Mouse (Mus musculus): Measurements from ENCODE around the gene Tuba4a. TPM values are rescaled to one million over a fixed set of nuclear protein-coding genes. Genes with fewer than 3 reads are reported as not detected.

The Tuba4a gene
- polyA plus RNA-seq, 1 experiment = 31.2 TPM

DNA sequence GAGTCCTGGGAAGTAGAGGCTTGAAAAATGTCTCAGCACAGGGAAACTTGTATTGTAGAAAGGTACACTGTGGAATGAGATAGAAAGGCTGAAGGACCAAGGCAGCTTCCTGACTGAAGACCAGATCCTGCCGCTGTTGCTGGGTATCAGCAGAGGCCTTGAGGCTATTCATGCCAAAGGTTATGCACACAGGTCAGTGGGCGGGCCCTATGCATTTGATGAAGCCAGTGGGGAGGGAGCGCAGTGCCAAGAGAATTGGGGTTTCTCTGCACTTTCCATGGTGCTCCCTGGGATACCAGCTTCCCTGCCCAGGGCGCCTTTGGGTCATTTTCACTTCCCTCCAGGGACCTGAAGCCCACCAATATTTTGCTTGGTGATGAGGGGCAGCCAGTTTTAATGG lies 7.1 kb downstream of the Tuba4a start:
- DNase-seq (ENCODE audit: low read depth) = no peak

DNA sequence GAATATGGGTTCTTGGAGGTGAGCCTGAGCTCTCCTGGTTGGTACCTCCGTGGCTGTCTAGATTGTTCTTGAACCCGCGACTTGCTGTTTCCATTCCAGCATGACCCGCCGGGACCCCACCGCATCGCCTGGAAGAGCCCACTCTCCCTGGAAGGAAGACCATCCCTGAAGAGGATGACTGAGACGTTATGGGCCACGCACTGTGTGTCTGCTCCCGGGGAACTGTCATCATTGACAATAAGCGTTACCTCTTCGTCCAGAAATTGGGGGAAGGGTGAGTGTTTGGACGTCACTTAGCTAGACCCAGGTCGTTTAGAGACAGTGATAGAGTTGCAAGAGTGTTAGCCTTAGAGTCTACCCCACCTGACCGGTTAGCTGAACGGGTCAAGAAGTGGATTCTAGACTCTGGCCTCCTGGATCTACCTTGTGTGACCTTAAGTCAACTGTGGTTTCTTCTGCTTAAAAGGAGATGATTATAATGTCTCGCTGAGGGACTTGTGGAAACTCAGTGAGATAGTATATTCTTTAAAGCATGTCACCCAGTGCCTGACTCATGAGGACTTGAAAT lies 8.4 kb downstream of the Tuba4a start:
- no peak for DNase-seq (ENCODE audit: low read depth)

DNA sequence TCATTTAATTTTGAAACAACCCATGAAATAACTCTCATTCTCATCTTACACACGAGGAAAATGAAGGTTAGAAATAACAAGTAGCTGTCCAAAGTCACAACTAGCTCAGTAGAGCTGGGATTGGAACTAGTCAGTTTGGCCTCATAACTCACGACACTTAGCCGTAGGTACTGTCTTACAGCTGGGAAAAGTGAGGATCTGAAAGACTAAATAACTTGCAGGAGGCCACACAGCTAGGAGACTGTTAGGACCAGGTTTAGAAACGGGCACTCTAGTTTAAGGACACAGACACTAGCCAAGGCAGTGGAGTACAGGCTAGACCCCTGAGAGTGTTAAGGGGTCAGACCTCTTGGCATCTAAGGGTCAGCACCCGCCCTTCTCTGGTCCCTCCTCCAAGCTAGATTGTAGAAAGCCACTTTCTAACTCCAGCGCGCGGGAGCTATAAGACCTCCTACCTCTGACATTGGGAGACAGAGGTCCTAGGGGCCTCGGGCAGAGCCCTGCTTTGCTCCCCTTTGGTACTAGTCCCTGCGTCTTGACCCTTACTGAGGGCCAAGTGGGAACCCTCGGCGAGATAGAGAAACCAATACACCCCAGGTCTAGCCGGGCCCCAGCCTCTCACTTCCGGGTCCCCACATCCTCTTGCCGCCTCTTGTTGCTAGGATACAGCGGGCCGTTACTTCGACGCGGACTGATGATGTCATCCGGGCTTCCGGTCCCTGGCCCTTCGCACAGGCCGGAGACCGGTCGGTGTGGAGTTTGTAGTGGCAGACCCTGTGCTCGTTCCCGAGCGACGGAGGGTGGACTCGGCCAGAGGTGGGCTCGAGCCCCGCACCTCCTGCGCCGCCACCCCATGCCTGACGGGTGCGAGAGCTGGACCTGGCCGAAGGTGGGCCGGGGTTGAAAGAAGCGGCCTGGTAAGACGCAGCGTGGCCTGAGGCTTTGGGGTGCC lies 9.3 kb downstream of the Tuba4a start, which contains the start of the genes Glb1l and Stk16:
Gene Glb1l, minus strand, starts transcription at position 678 of the 952 bp plus-strand sequence.
Gene Stk16, plus strand, starts transcription at position 703 of the 952 bp plus-strand sequence.
- no peak for DNase-seq (ENCODE audit: low read depth)

DNA sequence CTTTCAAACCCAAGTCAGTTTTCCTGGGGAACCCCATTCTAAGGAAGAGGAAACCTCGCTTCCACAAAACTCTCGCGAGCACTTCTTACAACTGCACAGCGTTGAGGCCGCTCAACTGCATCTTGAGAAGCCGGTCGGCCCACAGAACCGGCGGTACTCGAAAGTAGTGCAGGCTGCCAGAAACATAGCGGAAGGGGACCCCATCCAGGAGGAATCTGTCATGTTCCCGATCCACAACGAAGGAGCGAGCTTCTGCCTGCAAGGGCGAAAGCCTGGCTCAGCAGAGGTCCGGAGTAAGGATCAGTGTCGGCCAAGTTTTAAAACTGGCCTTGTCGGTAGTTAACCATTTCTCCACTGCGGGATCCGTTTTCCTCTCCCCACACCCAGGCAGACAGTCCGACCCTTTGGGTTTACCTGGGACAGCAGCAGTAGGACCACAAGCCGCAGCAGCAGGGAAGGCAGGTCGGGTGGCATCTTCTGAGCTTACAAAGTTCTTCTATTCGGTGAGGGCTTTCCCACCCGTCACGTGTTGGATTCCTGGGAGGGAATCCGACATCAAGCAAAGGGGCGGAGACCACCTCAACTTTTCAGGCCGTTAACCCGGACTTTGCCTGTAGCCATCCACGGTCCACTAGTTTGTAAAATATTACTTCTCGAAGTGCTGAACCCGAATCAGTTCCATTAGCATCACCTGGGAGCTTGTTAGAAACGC lies 10.5 kb downstream of the Tuba4a start:
- no peak for DNase-seq (ENCODE audit: low read depth)

DNA sequence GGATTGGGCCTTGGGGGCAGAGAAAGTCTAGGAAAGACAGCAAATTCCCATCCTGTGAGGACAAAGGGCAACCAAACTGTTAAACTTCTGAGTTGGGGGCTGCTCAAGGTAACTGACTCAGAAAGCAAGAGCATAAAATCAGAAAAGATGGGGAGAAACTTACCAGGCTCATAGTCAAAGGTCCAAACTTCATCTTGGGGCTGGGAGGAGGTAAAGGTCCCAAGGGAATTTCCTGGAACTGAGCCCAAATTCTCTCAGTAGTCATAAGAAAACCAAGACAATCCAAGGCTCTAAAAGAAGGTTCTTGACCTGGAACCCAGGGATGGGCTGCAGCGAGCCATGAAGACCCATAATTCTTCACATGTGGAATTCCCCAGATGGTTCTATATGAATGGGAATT lies 18.4 kb downstream of the Tuba4a start:
- no peak for DNase-seq (ENCODE audit: low read depth)

DNA sequence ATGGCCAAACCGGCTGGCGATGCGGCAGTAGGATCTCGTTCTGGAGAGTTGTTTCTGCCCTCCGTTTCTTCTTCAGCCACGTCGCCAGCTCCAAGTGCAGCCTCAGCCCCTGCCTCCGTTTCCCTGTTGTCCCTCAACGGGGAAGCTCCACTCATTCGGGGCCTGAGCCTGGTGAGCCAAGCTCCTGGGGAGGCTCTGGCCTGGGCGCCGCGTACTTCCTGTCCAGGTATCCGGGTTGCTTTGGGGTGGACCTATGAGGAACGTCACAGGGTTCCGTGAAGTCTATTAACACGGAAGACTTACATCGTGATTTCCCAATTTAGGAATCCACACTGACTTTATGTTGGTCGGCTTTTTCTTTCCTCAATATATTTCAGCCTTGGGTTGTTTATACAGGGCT lies 27.2 kb downstream of the Tuba4a start:
- no peak for DNase-seq (ENCODE audit: low read depth)

DNA sequence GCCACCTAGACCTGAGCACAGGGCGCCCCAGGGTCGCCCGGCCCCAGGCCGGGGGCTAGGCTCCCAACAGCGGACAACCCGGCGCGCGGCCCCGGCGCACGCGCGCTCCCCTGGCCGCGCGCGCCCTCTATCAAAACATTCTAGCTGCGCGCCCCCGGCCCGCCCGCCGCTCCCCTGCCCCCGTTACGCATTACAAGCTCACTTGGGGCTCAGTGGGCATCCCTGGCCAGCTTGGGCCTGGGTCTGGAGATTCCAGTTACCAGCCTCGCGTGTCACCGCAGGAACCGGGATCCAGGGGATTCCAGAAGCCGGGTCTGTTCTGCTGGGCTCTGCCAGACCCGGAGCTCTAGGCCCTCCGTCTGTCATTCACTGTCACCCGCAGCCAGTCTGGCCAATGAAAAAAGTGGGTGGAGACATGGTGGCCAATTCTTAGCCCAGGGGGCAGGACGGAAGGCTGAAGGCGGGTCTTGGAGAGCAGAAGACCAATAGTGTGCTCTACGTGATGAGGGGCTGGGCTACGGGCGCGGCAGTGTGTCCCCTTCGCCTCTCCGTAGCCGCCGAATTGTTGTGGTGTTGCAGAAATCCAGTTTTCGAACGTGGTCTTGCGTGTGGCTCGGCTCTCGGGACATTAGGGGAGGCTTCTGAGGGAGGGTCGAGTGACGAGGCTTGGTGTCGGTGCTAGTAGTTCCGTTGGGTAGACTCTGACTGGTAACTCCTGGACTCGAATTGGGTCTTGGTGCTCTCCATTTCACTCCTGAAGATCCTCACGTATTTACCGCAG lies 27.9 kb downstream of the Tuba4a start, which contains the start of the genes Ankzf1 and Atg9a:
Gene Ankzf1, plus strand, starts transcription at position 530 of the 781 bp plus-strand sequence.
Gene Atg9a, minus strand, starts transcription at position 575 of the 781 bp plus-strand sequence.
- peak; percentile 92 for DNase-seq (ENCODE audit: low read depth)

DNA sequence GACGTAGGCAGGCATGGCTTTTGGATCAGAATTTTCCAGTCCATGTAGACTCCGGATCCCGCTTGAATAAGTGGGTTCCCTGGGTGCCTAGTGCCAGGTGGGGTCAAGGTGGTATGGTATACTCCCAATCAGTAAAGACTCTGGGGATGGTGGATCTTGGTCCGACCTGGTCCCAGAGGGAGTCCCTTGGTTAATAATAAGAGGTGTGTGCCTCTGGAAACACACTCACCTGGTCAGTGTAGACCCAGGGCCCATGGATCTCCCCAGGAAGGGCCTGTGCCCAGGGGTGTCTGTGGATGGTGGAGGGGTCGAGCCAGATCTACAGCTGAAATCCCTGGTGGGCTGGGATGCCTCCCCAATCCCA lies 28.4 kb downstream of the Tuba4a start:
- DNase-seq (ENCODE audit: low read depth) = no peak

DNA sequence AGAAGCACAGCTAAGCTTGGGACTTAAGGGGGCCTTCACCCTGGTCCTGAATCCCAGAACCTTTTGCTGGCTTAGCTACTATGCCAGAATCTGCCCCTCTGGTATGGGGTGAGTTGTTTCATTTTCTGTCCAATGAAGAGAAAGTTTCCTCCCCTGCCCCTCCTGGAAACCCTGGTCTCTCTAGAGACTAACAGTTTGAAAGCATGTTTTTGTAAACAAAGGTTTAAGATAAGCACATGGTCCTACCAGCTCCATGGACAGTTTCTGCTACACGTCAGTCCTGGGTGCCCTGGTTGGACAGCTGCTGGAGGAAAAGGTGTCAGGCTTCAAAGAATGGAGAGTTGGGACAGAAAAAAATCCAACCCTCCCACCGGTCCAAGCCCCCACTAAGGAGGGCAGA lies 29.1 kb downstream of the Tuba4a start:
- no peak for DNase-seq (ENCODE audit: low read depth)

DNA sequence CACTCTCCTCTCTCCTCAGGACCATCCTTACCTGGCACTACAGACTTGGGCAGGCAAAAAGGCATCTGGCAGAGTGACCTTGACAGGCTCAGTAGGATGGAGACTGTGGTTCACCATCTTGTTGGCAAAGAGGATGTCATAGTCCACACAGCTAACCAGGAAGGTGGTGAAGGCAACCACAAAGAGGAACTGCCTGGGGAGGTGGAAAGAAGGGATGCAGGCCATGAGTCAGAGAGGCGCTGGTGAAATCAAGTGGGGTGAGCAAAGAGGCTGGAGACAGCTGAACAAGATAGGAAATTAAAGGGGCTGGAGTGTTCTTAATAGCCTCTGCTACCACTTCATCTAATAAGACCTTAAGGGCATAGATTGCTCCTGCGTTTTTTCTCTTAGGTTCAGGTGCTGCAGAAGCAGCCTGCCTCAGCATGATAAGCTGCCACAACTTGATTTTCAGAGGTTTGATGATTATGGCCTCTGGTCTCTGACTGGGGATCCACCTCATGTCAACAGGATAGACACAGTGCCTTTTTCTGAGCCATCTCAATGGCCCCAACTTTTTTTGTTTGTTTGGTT lies 31.7 kb downstream of the Tuba4a start:
- no peak for DNase-seq (ENCODE audit: low read depth)

DNA sequence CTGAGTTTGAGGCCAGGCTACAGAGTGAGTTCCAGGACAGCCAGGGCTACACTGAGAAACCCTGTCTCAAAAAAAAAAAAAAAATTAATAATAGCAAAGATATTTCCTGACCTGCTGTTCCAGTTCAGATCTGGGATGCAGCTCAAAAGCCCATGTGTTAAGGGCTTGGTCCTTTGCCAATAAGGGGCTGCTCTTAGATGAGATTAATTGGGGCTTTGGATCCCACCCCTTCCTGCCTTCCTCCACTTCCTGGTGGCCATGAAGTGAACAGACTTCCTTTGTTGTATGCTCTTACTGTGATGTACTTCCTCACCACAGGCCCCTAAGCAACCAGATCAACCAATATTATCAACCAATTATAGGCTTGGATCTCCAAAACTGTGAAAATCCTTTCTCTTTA lies 32.5 kb downstream of the Tuba4a start:
- no peak for DNase-seq (ENCODE audit: low read depth)

DNA sequence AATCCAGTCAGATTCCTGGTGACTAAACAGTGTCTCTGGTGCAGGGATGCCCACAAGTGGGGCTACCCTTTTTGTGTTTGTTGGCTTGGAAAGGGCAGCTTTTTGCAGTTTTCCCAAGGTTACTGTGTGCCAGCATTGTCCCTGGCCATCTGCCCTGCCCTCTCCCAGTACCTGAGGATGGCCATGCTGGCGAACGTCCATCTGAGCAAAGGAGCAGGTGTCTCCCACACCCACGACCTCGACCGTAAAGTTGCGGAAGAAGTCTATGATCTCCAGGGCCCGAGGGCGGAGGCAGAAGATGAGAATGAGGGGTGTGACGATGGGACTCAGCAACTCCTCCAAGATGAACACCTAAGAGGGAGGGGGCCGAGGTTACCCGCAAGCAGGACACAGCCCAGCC lies 34.2 kb downstream of the Tuba4a start:
- DNase-seq (ENCODE audit: low read depth) = no peak

DNA sequence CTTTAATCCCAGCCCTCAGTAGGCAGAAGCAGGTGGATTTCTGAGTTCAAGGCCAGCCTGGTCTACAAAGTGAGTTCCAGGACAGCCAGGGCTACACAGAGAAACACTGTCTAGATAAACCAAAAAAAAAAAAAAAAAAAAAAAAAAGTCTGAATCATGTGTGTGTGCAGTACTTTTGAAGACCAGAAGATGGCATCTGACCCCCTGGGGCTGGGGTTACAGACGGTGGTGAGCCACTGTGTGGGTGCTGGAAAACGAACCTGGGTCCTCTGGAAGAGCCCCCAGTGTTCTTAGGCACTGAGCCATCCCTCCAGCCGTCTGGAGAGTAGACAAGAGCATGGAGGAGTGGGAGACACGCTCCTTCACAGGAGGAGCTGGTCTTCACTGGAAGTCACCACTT lies 37.5 kb downstream of the Tuba4a start:
- DNase-seq (ENCODE audit: low read depth) = no peak

DNA sequence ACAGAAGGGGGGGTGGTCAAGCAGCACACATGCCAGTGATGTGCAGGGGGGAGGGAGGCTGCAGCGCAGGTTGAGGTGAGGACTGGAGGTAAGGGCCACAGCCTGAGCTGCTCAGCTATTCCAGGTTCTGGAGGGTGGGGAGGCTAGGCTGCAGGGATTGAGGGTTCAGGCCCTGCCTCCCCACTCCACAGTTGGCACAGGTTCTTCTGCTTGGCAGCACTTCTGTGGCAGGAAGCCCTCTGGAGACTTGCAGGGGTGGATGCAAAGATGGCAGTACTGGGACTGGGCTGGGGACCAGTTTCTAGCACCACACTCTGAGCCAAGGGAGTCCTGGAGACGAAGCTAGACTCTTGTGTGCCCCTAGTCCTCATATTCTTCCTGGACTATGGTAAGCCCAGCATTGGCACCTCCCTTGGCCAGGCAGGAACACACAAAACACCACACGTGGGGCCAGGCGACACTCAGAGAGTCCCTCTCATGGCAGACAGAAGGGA lies 38.2 kb downstream of the Tuba4a start:
- DNase-seq (ENCODE audit: low read depth) = no peak

DNA sequence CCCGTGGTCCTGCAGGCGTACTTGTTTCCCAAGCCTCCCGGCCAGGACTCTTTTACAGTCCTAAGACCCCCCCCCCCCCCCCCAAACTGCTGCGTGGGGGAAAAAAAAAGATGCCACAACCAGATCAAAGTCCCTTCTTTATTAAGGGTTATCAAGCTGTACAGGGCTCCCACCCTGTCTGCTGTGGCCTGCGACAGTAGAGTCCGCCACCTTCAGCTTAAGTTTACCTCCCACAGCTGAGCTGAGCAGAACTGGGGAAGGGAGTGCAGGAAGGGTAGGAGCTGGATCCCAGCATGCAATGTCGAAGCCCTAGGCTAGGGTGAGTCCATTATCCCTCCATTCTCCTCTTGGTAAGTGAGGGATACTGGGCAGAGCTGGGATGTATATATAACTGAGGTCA lies 38.9 kb downstream of the Tuba4a start:
- DNase-seq (ENCODE audit: low read depth) = no peak

DNA sequence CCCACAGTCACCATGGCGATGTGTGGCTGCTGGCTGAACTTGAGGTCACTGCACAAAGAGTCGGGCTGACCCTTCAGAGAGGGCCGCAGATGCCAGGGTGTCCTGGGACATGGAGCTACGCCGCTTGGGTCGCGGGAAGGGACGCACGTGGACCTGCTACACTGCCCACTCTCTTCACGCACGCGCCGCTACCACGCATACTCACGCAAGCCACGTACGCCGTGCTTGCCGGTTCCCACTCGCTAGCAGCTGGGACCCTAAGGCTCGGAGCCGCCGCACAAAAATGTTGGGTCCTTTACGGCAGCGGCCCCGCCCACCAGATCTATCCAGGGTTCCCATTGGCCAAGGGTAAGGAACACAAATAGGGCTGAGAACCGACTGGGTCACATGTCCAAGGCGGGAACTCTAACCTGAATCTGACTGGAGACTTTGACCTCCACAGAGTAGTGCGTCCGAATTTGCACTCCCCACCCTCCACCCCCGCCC lies 39.5 kb downstream of the Tuba4a start, which contains the start of gene Abcb6:
Gene Abcb6, minus strand, starts transcription at position 288 of the 486 bp plus-strand sequence.
- peak; percentile 38 for DNase-seq (ENCODE audit: low read depth)

DNA sequence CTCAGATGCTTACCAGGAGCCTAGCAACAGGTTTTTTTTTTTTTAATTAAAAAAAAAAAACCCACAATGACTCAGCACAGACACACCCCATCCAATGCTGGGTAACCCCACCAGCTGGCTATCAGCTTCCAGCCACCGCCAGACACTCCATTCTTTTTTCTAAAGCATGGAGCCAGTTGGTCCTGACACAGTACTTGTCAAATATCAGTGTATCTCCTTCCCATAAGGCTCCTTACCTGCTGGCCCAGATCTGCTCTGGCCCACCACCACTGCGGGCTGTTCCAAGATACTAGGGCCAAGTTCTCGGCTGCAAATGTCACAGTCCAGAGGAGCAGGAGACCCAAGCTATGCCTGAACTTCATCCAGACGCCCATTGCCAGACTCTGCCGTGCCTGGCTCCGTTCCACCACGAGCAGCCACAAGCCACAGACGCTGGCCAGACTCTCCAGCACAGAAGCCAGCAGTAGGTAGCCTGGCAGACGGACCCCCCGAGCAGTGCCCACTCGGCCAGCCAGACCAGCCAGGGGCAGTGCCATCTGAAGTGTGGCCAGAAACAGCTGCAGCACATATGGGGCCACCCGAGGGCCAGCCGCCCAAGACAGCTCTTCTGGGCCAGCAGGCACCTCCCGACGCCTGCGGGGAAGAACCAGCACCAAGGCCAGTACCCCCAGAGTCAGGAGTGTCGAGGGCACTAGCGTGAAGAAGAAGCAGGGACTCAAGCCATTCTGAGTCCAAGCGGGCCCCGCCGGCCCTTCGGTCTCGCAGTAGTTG lies 40.1 kb downstream of the Tuba4a start:
- no peak for DNase-seq (ENCODE audit: low read depth)

DNA sequence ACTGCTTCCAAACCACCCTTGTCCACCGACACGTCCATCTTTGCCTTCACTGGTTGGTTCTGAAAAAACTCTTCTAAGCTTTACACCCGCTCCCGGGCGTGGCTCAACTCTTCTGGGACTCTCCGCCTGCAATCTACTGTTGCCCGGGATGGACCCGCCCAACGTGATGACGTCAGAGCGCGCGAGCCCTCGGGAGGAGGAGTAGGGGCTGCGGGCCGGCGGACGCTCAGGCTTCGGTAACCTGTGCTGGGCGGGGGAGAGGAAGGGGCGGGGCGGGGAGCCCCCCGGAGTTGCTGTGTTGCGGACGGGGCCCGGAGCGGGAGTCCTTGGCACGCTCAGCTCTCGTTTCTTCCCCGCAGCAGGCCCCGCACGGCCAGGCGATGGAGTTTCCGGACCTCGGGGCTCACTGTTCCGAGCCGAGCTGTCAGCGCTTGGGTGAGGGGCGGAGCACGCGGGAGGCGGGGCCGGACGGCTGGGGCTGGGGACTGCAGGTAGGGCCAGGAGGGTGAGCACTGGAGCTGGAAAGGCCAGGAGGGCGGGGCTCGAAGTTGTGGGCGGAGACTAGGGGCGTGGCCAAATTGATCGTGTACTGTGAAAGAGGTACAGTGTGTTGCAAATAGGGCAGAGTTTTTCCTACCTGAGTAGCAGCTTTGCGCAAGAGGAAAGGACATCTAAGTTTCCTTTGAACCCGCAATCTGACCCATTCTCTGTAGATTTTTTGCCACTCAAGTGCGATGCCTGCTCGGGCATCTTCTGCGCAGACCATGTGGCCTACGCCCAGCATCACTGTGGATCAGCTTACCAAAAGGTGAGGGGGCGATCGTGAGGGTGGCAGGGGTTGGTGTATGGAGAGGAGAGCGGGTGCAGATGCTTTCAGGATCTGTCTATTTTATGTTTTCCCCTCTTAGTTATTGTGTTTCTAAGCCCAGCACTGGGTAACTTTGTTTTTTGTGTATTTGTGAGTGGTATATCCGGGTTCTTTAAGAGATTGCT lies 50.9 kb downstream of the Tuba4a start, which contains the start of gene Zfand2b:
Gene Zfand2b, plus strand, starts transcription at position 175 of the 993 bp plus-strand sequence.
- DNase-seq (ENCODE audit: low read depth) = peak; percentile 77

DNA sequence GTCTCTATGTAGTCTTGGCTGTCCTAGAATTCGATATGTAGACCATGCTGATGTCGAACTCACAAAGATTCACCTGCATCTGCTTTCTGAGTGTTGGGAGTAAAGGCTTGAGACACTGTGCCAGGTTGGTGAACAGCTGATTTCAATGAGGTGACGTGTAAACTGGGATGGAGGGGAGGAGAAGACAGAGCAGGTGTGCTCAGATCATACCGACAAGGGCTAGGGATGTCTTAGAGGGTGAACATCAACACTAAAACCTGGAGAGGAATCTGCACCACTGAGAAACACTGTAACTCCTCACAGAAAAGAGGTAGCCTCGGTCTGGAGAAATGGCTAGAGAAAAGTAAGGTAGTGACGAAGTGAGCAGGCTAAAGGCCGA lies 51.6 kb downstream of the Tuba4a start:
- no peak for DNase-seq (ENCODE audit: low read depth)
